In the genomic region with DNA sequence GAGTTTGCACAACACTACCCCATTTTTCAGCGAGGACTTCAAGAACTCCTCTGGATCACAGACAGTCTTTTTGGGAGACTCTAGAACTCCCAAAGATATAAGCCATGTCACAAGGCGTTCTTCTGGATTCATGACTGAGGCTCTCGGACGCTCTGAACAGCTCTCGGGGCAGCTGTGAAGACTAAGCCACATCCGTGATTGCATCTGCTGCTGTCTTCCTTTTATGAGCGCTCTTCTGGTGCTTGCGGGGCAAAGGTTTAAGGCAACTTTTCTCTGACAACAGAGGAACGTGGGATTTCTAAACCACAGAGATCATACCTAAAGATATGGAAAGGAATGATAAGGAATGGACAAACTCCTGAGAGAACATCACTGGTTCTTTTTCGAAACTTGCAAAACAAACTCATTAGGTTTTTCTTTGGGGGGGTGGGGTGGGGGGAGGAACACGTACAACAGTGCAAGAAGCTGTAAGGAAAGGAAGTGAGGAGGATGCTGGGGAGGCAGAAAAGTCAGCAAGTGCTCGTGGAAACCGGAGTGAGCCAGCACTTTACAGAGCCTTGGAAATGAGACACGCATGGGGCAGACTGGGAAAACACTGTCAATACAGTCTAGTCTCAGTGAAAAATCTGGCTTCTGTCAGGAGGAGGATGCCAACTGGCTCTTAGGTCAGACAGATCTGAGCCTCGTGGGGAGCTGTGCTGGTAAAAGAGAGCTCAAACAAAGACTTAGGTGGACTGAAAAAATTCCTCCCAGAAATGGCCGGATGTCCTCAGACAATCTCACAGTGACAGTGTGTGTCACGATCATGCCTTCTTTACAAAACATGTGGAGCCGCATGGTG, we compare ENCODE assay signal across 8 mouse cellular contexts. TPM values are rescaled to one million over a fixed set of nuclear protein-coding genes. Genes with fewer than 3 reads are reported as not detected.
DNase-seq lines count a peak whose midpoint lies in the region; ATAC-seq and TF ChIP-seq lines count a peak whose summit lies in the region.

A gene (minus strand): TSS at position 359 of the 841 bp plus-strand sequence.

- H3K9me3 ChIP-seq in forebrain, embryonic 14.5 days (replicated peaks; ENCODE audit: control insufficient read depth, low read length) = no peaks in the 10 kb centered on the region
- no peaks in the 10 kb centered on the region for H3K9me3 ChIP-seq in forebrain, embryonic 13.5 days (replicated peaks)
- no peaks in the 10 kb centered on the region for H3K9me3 ChIP-seq in liver, embryonic 12.5 days (replicated peaks)
- no peaks in the 10 kb centered on the region for H3K9me3 ChIP-seq in neural tube, embryonic 15.5 days (replicated peaks)

- H3K4me2 ChIP-seq in forebrain, embryonic 14.5 days (ENCODE audit: low read length) = no peak within 1 kb of the TSS
- no peak within 1 kb of the TSS for H3K4me2 ChIP-seq in forebrain, embryonic 13.5 days
- peak within 1 kb of the TSS; percentile 25 for H3K4me2 ChIP-seq in liver, embryonic 12.5 days
- no peak within 1 kb of the TSS for H3K4me2 ChIP-seq in neural tube, embryonic 15.5 days

- no peaks in the 10 kb centered on the region for H3K27me3 ChIP-seq in forebrain, embryonic 14.5 days (replicated peaks; ENCODE audit: control insufficient read depth, insufficient read depth, low read length)
- no peaks in the 10 kb centered on the region for H3K27me3 ChIP-seq in forebrain, embryonic 13.5 days
- no peaks in the 10 kb centered on the region for H3K27me3 ChIP-seq in testis, adult 2 months (ENCODE audit: control insufficient read depth, insufficient read depth, low read length)
- no peaks in the 10 kb centered on the region for H3K27me3 ChIP-seq in liver, embryonic 12.5 days (replicated peaks)
- no peaks in the 10 kb centered on the region for H3K27me3 ChIP-seq in neural tube, embryonic 15.5 days (replicated peaks)

- no peaks in the 10 kb centered on the region for H3K4me1 ChIP-seq in forebrain, embryonic 14.5 days (ENCODE audit: control insufficient read depth, insufficient read depth, low read length)
- no peaks in the 10 kb centered on the region for H3K4me1 ChIP-seq in forebrain, embryonic 13.5 days
- no peaks in the 10 kb centered on the region for H3K4me1 ChIP-seq in testis, adult 2 months (ENCODE audit: control insufficient read depth, insufficient read depth, low read length)
- H3K4me1 ChIP-seq in liver, embryonic 12.5 days = no peaks in the 10 kb centered on the region
- no peaks in the 10 kb centered on the region for H3K4me1 ChIP-seq in neural tube, embryonic 15.5 days

- no peak within 1 kb of the TSS for H3K4me3 ChIP-seq in forebrain, embryonic 14.5 days (ENCODE audit: low read depth, low read length)
- no peak within 1 kb of the TSS for H3K4me3 ChIP-seq in forebrain, embryonic 13.5 days
- no peak within 1 kb of the TSS; the same call in 1 of the 2 replicates for H3K4me3 ChIP-seq in testis, adult 2 months (ENCODE audit: control insufficient read depth, low read depth, low read length)
- H3K4me3 ChIP-seq in liver, embryonic 12.5 days = no peak within 1 kb of the TSS
- H3K4me3 ChIP-seq in neural tube, embryonic 15.5 days (replicated peaks) = no peak within 1 kb of the TSS

- H3K27ac ChIP-seq in forebrain, embryonic 14.5 days (ENCODE audit: low read depth, low read length) = no peak within 1 kb of the TSS
- H3K27ac ChIP-seq in forebrain, embryonic 13.5 days = no peak within 1 kb of the TSS
- peak within 1 kb of the TSS; percentile 36; the same call in 1 of the 2 replicates for H3K27ac ChIP-seq in testis, adult 2 months (ENCODE audit: control insufficient read depth, insufficient read depth, low read depth, low read length)
- no peak within 1 kb of the TSS for H3K27ac ChIP-seq in liver, embryonic 12.5 days
- no peak within 1 kb of the TSS for H3K27ac ChIP-seq in neural tube, embryonic 15.5 days (replicated peaks)

- no peak for TF ChIP-seq POLR2A in testis, adult 2 months (IDR thresholded peaks at IDR 0.05; ENCODE audit: control insufficient read depth, low read depth, low read length)

- H3K36me3 ChIP-seq in forebrain, embryonic 14.5 days (ENCODE audit: control insufficient read depth, insufficient read depth, low read length) = no peaks in the 10 kb centered on the region
- no peaks in the 10 kb centered on the region for H3K36me3 ChIP-seq in forebrain, embryonic 13.5 days (ENCODE audit: poor library complexity, severe bottlenecking)
- H3K36me3 ChIP-seq in testis, adult 2 months (ENCODE audit: control insufficient read depth, insufficient read depth, low read length) = no peaks in the 10 kb centered on the region
- no peaks in the 10 kb centered on the region for H3K36me3 ChIP-seq in liver, embryonic 12.5 days
- H3K36me3 ChIP-seq in neural tube, embryonic 15.5 days = no peaks in the 10 kb centered on the region

- no peak within 1 kb of the TSS for H3K9ac ChIP-seq in forebrain, embryonic 14.5 days (ENCODE audit: low read length)
- no peak within 1 kb of the TSS for H3K9ac ChIP-seq in forebrain, embryonic 13.5 days
- no peak within 1 kb of the TSS for H3K9ac ChIP-seq in liver, embryonic 12.5 days
- H3K9ac ChIP-seq in neural tube, embryonic 15.5 days (replicated peaks) = no peak within 1 kb of the TSS

- no peak for TF ChIP-seq CTCF in testis, adult 2 months (IDR thresholded peaks at IDR 0.05; ENCODE audit: control insufficient read depth, insufficient read depth, insufficient replicate concordance, low read depth, low read length)

- WGBS in forebrain, embryonic 14.5 days = 74% methylated on average over 18 of the region's 18 CpGs
- 72% methylated on average over 18 of the region's 18 CpGs for WGBS in forebrain, embryonic 13.5 days
- WGBS in liver, embryonic 12.5 days (ENCODE audit: insufficient replicate concordance) = 24% methylated on average over 18 of the region's 18 CpGs
- 67% methylated on average over 18 of the region's 18 CpGs for WGBS in neural tube, embryonic 15.5 days

- ATAC-seq in forebrain, embryonic 14.5 days = no peak
- no peak for ATAC-seq in forebrain, embryonic 13.5 days
- no peak for ATAC-seq in liver, embryonic 12.5 days
- ATAC-seq in neural tube, embryonic 15.5 days (ENCODE audit: low FRiP score) = no peak

- DNase-seq in forebrain, embryonic 14.5 days (ENCODE audit: low spot score) = peak; percentile 24
- no peak for DNase-seq in testis, postnatal 14 days (ENCODE audit: low spot score)
- DNase-seq in heart, adult 9 months (ENCODE audit: low spot score in 2 of 2) = peak; percentile 23 to 29
- DNase-seq in thymus, adult 18-20 months = peak; percentile 11 to 31

RNA-seq across cellular contexts. Expression of the gene that starts here (rescaled TPM):
- polyA plus RNA-seq in forebrain, embryonic 14.5 days (2014; fragmentation: Nextera tagmentation; extraction: Ambion mirVana) = 6.1 and 7.1 TPM in 2 replicates
- polyA plus RNA-seq in forebrain, embryonic 13.5 days (2015; fragmentation: Nextera tagmentation; extraction: Ambion mirVana) = 4.4 and 6.4 TPM in 2 replicates
- 14.4 and 19.2 TPM in 2 replicates for polyA plus RNA-seq in testis, adult 2 months (2012; rRNA removed)
- polyA plus RNA-seq in liver, embryonic 12.5 days (2016; fragmentation: Nextera tagmentation; extraction: Ambion mirVana) = 4.5 and 5.7 TPM in 2 replicates
- 5.6 and 9.8 TPM in 2 replicates for polyA plus RNA-seq in neural tube, embryonic 15.5 days (2015; fragmentation: Nextera tagmentation; extraction: Ambion mirVana)
